Mouse (Mus musculus) testis, adult 2 months (tissue): ENCODE data around the gene Stard3.

Source experiments
- CTCF ChIP-seq: fragments of 200-500 bp; IDR thresholded peaks from 2 replicates; pipeline ENCODE4 v1.5.1; 2012; ENCODE audit warnings: low read depth, mild to moderate bottlenecking, inconsistent platforms, low read length, moderate library complexity; ENCODE audit not compliant: control insufficient read depth, insufficient read depth, insufficient replicate concordance
- POLR2A ChIP-seq: fragments of 200-500 bp; IDR thresholded peaks from 2 replicates; pipeline ENCODE4 v1.6.1; 2012; ENCODE audit warnings: low read depth, mild to moderate bottlenecking, inconsistent platforms, low read length, moderate library complexity; ENCODE audit not compliant: control insufficient read depth

GRCm38 (mm10) chr11:98406621-98407020 lies 48.5 kb downstream of the Stard3 start:
- no peak for TF ChIP-seq POLR2A
- TF ChIP-seq CTCF: no peak
